Comparison of ENCODE assay signal across 21 mouse cellular contexts in genomic region chr5:64820138-64820537, GRCm38 (mm10). TPM values are rescaled to one million over a fixed set of nuclear protein-coding genes. Genes with fewer than 3 reads are reported as not detected.
DNase-seq lines count a peak whose midpoint lies in the region; ATAC-seq and TF ChIP-seq lines count a peak whose summit lies in the region.
"Had no signal": no experiment of that assay in that cellular context is flagged by ENCODE, and none has a peak within 500 bp of the region (broad histone marks: within the 10 kb centered on the region; RNA-seq: fewer than 3 reads in every experiment).

No protein-coding gene starts in this region.

- no peak for TF ChIP-seq POLR2A in spleen, adult 2 months (IDR thresholded peaks at IDR 0.05; ENCODE audit: low read depth, low read length)

- no peak overlapping the region for H3K27ac ChIP-seq in forebrain, embryonic 11.5 days (ENCODE audit: low read depth, low read length)
- no peak overlapping the region for H3K27ac ChIP-seq in forebrain, embryonic 15.5 days (replicated peaks)
- H3K27ac ChIP-seq in hindbrain, postnatal 0 days: 0 out of 2 replicates have a peak overlapping the region, but pooled peaks have one; percentile 1
- H3K27ac ChIP-seq in hindbrain, embryonic 11.5 days (ENCODE audit: low read depth, low read length): no peak overlapping the region
- H3K27ac ChIP-seq in spleen, adult 2 months (ENCODE audit: insufficient read depth, low read length): peak overlapping the region; percentile 37
- H3K27ac ChIP-seq: heart, embryonic 15.5 days; liver, embryonic 13.5 days; macrophage; midbrain, embryonic 10.5 days; neural tube, embryonic 12.5 days had no signal

- no peak for ATAC-seq in forebrain, embryonic 11.5 days (replicated peaks; ENCODE audit: low FRiP score)
- ATAC-seq in forebrain, embryonic 15.5 days (replicated peaks): no peak
- ATAC-seq in hindbrain, postnatal 0 days: no peak
- ATAC-seq in hindbrain, embryonic 11.5 days (ENCODE audit: low FRiP score): no peak
- ATAC-seq in erythroid progenitor cell, adult 5-6 weeks (replicated peaks; ENCODE audit: low FRiP score, poor library complexity, severe bottlenecking): no peak
- ATAC-seq: forebrain, embryonic 16.5 days had no signal

- no peak overlapping the region for H3K9ac ChIP-seq in forebrain, embryonic 11.5 days (ENCODE audit: low read length)
- no peak overlapping the region for H3K9ac ChIP-seq in forebrain, embryonic 15.5 days (replicated peaks)
- no peak overlapping the region for H3K9ac ChIP-seq in hindbrain, postnatal 0 days (replicated peaks; ENCODE audit: low read length)
- H3K9ac ChIP-seq in hindbrain, embryonic 11.5 days (ENCODE audit: low read depth, low read length): no peak overlapping the region
- H3K9ac ChIP-seq: heart, embryonic 15.5 days; liver, embryonic 13.5 days; lung, embryonic 14.5 days; neural tube, embryonic 12.5 days had no signal

- H3K4me2 ChIP-seq in forebrain, embryonic 11.5 days (ENCODE audit: low read depth, low read length, severe bottlenecking): no peak overlapping the region
- no peak overlapping the region for H3K4me2 ChIP-seq in forebrain, embryonic 15.5 days (replicated peaks)
- no peak overlapping the region for H3K4me2 ChIP-seq in hindbrain, postnatal 0 days (ENCODE audit: low read depth, low read length)
- no peak overlapping the region for H3K4me2 ChIP-seq in hindbrain, embryonic 11.5 days (replicated peaks; ENCODE audit: low read depth, low read length)
- H3K4me2 ChIP-seq: heart, embryonic 15.5 days; liver, embryonic 13.5 days; lung, embryonic 14.5 days; neural tube, embryonic 12.5 days had no signal

- no peaks in the 10 kb centered on the region for H3K27me3 ChIP-seq in forebrain, embryonic 11.5 days (ENCODE audit: control insufficient read depth, insufficient read depth, low read length)
- no peaks in the 10 kb centered on the region for H3K27me3 ChIP-seq in forebrain, embryonic 15.5 days
- H3K27me3 ChIP-seq in hindbrain, postnatal 0 days (ENCODE audit: insufficient read depth, low read length): no peaks in the 10 kb centered on the region
- H3K27me3 ChIP-seq in hindbrain, embryonic 11.5 days (ENCODE audit: control insufficient read depth, insufficient read depth, low read length): no peaks in the 10 kb centered on the region
- H3K27me3 ChIP-seq in spleen, adult 2 months (ENCODE audit: control insufficient read depth, insufficient read depth, low read length): no peaks in the 10 kb centered on the region
- H3K27me3 ChIP-seq: heart, embryonic 15.5 days; liver, embryonic 13.5 days; neural tube, embryonic 12.5 days had no signal

- H3K4me3 ChIP-seq in forebrain, embryonic 11.5 days (ENCODE audit: low read depth, low read length): no peak overlapping the region
- no peak overlapping the region for H3K4me3 ChIP-seq in forebrain, embryonic 15.5 days
- no peak overlapping the region for H3K4me3 ChIP-seq in hindbrain, postnatal 0 days (ENCODE audit: low read length)
- H3K4me3 ChIP-seq in hindbrain, embryonic 11.5 days (ENCODE audit: low read depth, low read length): no peak overlapping the region
- no peak overlapping the region for H3K4me3 ChIP-seq in spleen, adult 2 months (ENCODE audit: extremely low read depth, insufficient read depth, insufficient read length)
- H3K4me3 ChIP-seq: heart, embryonic 15.5 days; liver, embryonic 13.5 days; midbrain, embryonic 10.5 days; neural tube, embryonic 12.5 days had no signal

- H3K9me3 ChIP-seq in forebrain, embryonic 11.5 days (ENCODE audit: control insufficient read depth, low read length): no peaks in the 10 kb centered on the region
- no peaks in the 10 kb centered on the region for H3K9me3 ChIP-seq in forebrain, embryonic 15.5 days
- H3K9me3 ChIP-seq in hindbrain, postnatal 0 days (ENCODE audit: low read length): no peaks in the 10 kb centered on the region
- no peaks in the 10 kb centered on the region for H3K9me3 ChIP-seq in hindbrain, embryonic 11.5 days (ENCODE audit: control insufficient read depth, low read length)
- H3K9me3 ChIP-seq: heart, embryonic 15.5 days; liver, embryonic 13.5 days; midbrain, embryonic 10.5 days; neural tube, embryonic 12.5 days had no signal

- intact Hi-C loops in left cerebral cortex, postnatal 36 days (cut with DNase I): no loop called here

- no peak for TF ChIP-seq CTCF in hindbrain, postnatal 0 days (IDR thresholded peaks at IDR 0.05; ENCODE audit: low read depth)
- TF ChIP-seq CTCF in spleen, adult 2 months (IDR thresholded peaks at IDR 0.05; ENCODE audit: extremely low read depth, insufficient read depth, insufficient read length, insufficient replicate concordance): no peak

- no peaks in the 10 kb centered on the region for H3K4me1 ChIP-seq in forebrain, embryonic 11.5 days (replicated peaks; ENCODE audit: control insufficient read depth, insufficient read depth, low read length)
- peaks cover 12% of the 10 kb centered on the region for H3K4me1 ChIP-seq in forebrain, embryonic 15.5 days
- no peaks in the 10 kb centered on the region for H3K4me1 ChIP-seq in hindbrain, postnatal 0 days (ENCODE audit: insufficient read depth, low read length)
- H3K4me1 ChIP-seq in hindbrain, embryonic 11.5 days (replicated peaks; ENCODE audit: control insufficient read depth, insufficient read depth, low read length): no peaks in the 10 kb centered on the region
- peaks cover 10% of the 10 kb centered on the region for H3K4me1 ChIP-seq in spleen, adult 2 months (ENCODE audit: control insufficient read depth, insufficient read depth, insufficient read length)
- H3K4me1 ChIP-seq: neural tube, embryonic 12.5 days had no signal

- DNase-seq in forebrain, embryonic 11.5 days (ENCODE audit: low spot score): peak; percentile 22
- DNase-seq in hindbrain, postnatal 0 days (ENCODE audit: low spot score): no peak
- no peak for DNase-seq in hindbrain, embryonic 11.5 days (ENCODE audit: low spot score)
- no peak for DNase-seq in spleen, adult 2 months (ENCODE audit: low read depth in 1 of 2, low spot score in 2 of 2)
- DNase-seq in spleen, adult 18-20 months: no peak
- no peak for DNase-seq in left cerebral cortex, postnatal 36 days (ENCODE audit: low spot score in 2 of 2)
- DNase-seq: cerebellum, adult 2 months; cerebellum, postnatal 36 days; heart, postnatal 4 days; kidney, adult 8-10 months; kidney, postnatal 36 days; layer of hippocampus, adult 9-11 months; liver, embryonic 13.5 days; lung, embryonic 14.5 days had no signal

- 94% methylated on average over 10 of the region's 10 CpGs for WGBS in forebrain, embryonic 11.5 days
- WGBS in forebrain, embryonic 15.5 days: 83% methylated on average over 10 of the region's 10 CpGs
- WGBS in hindbrain, postnatal 0 days: 67% methylated on average over 10 of the region's 10 CpGs
- WGBS in hindbrain, embryonic 11.5 days: 98% methylated on average over 10 of the region's 10 CpGs
- 90% methylated on average over 10 of the region's 10 CpGs for WGBS in spleen, adult 2 months

- peaks cover 12% of the 10 kb centered on the region for H3K36me3 ChIP-seq in forebrain, embryonic 11.5 days (ENCODE audit: control insufficient read depth, insufficient read depth, low read length)
- peaks cover 35% of the 10 kb centered on the region for H3K36me3 ChIP-seq in forebrain, embryonic 15.5 days
- H3K36me3 ChIP-seq in hindbrain, postnatal 0 days (ENCODE audit: insufficient read depth, low read length): peaks cover 17% of the 10 kb centered on the region
- H3K36me3 ChIP-seq in hindbrain, embryonic 11.5 days (ENCODE audit: control insufficient read depth, insufficient read depth, low read length): peaks cover 13% of the 10 kb centered on the region; the same call in 1 of the 2 replicates
- H3K36me3 ChIP-seq in spleen, adult 2 months (ENCODE audit: control insufficient read depth, insufficient read depth, low read length): peaks cover 54% of the 10 kb centered on the region

RNA-seq across cellular contexts. Expression of gene Klf3, which starts 16.9 kb away (rescaled TPM):
- 39.4 and 40.9 TPM in 2 replicates for polyA plus RNA-seq in forebrain, embryonic 11.5 days (2014; fragmentation: Nextera tagmentation; extraction: Ambion mirVana)
- polyA plus RNA-seq in forebrain, embryonic 15.5 days (2015; fragmentation: Nextera tagmentation; extraction: Ambion mirVana): 33.0 and 34.0 TPM in 2 replicates
- 22.6 and 22.9 TPM in 2 replicates for total RNA-seq in hindbrain, postnatal 0 days (2014; rRNA removed)
- polyA plus RNA-seq in hindbrain, postnatal 0 days (2015; fragmentation: Nextera tagmentation; extraction: Ambion mirVana): 37.1 and 37.5 TPM in 2 replicates
- 35.3 and 47.2 TPM in 2 replicates for polyA plus RNA-seq in hindbrain, embryonic 11.5 days (2014; fragmentation: Nextera tagmentation; extraction: Ambion mirVana)
- polyA plus RNA-seq in spleen, adult 2 months (2012; rRNA removed): 75.2 and 111 TPM in 2 replicates
- 10 to 100 TPM; 25.7 to 31.5 TPM for total RNA-seq in left cerebral cortex, postnatal 36 days (2021)
- total RNA-seq in erythroid progenitor cell, adult 5-6 weeks (2015; ENCODE audit: low replicate concordance): 583 and 622 TPM in 2 replicates
- 406 and 427 TPM in 2 replicates for total RNA-seq in erythroid progenitor cell, adult 5-6 weeks (2017; ENCODE audit: low replicate concordance)

Comparison
In these comparisons a context has a peak if more than half of its experiments do, and no peak if none do; other contexts are left out.
1. H3K27ac ChIP-seq: peak in hindbrain, postnatal 0 days (single experiment) and spleen, adult 2 months (single experiment); none in forebrain, embryonic 11.5 days (single experiment), forebrain, embryonic 15.5 days (single experiment) and hindbrain, embryonic 11.5 days (single experiment).